Mouse (Mus musculus) kidney, embryonic 16.5 days (tissue): ENCODE data around the gene Pkd1. TPM values are rescaled to one million over a fixed set of nuclear protein-coding genes. Genes with fewer than 3 reads are reported as not detected.

Experiments used
- ATAC-seq: fragments of 200-750 bp; cut with Nextera tagmentation; 2 replicates; pipeline ENCODE4 v1.8.0; 2017; ENCODE audit warnings: moderate TSS enrichment; ENCODE audit not compliant: low FRiP score, low TSS enrichment
- H3K27ac ChIP-seq: fragments of 300-500 bp; sonication (generic); 2 replicates; pipeline ENCODE4 v1.5.1; 2014; ENCODE audit warnings: low read length
- H3K27me3 ChIP-seq: fragments of 300-500 bp; sonication (generic); 2 replicates; pipeline ENCODE4 v1.6.1; 2014; ENCODE audit warnings: low read length, control low read depth, mixed read lengths; ENCODE audit not compliant: insufficient read depth
- H3K36me3 ChIP-seq: fragments of 300-500 bp; sonication (generic); 2 replicates; pipeline ENCODE4 v1.6.1; 2014; ENCODE audit warnings: low read length, control low read depth, mixed read lengths; ENCODE audit not compliant: insufficient read depth
- H3K4me1 ChIP-seq: fragments of 300-500 bp; sonication (generic); 2 replicates; pipeline ENCODE4 v1.6.1; 2014; ENCODE audit warnings: low read length, control low read depth, mixed read lengths; ENCODE audit not compliant: insufficient read depth
- H3K4me2 ChIP-seq: fragments of 300-500 bp; sonication (generic); replicated peaks from 2 replicates; pipeline ENCODE4 v1.6.1; 2014; ENCODE audit warnings: low read depth, low read length
- H3K4me3 ChIP-seq: fragments of 300-500 bp; sonication (generic); 2 replicates; pipeline ENCODE4 v1.5.1; 2014; ENCODE audit warnings: mild to moderate bottlenecking, low read length
- H3K9ac ChIP-seq: fragments of 300-500 bp; sonication (generic); replicated peaks from 2 replicates; pipeline ENCODE4 v1.6.1; 2014; ENCODE audit warnings: low read length
- H3K9me3 ChIP-seq: fragments of 300-500 bp; sonication (generic); 2 replicates; pipeline ENCODE4 v1.6.1; 2016; ENCODE audit warnings: low read length, control low read depth
- WGBS: fragments of 180-500 bp; shearing (Covaris S2); extraction: QIAGEN DNeasy Blood & Tissue Kit; methylation state at CpG from one replicate; pipeline ENCODE4 v1.1.7; 2014; 5-methylcytosine and 5-hydroxymethylcytosine counted together
- polyA plus RNA-seq: library from polyadenylated mRNA; unstranded; fragments of >200 nt; fragmentation: Nextera tagmentation; extraction: Ambion mirVana; gene quantifications from 2 replicates; pipeline ENCODE4 v1.2.1, GENCODE M21; 2015

Gene Pkd1
- polyA plus RNA-seq, 1 experiment from 2014 or later = 22.5 TPM

- Histone ChIP-seq H3K4me2 (no peak overlapping the region), H3K9ac (no peak overlapping the region), H3K9me3 (no peaks in the 10 kb centered on the region), H3K4me3 (no peak overlapping the region), H3K36me3 (peaks cover 76% of the 10 kb centered on the region), H3K27me3 (no peaks in the 10 kb centered on the region), H3K4me1 (no peaks in the 10 kb centered on the region), H3K27ac (no peak overlapping the region)
- ATAC-seq = no peak
- 86% methylated on average over 14 of the region's 14 CpGs for WGBS
These were observed 68.0 kb downstream of the Pkd1 start for GRCm38 (mm10) chr17:24617561-24618194.

GRCm38 (mm10) chr17:24625472-24625871 lies 75.8 kb downstream of the Pkd1 start:
- H3K27me3 ChIP-seq = no peaks in the 10 kb centered on the region
- ATAC-seq = no peak
- no peaks in the 10 kb centered on the region for H3K9me3 ChIP-seq
- no peak overlapping the region for H3K27ac ChIP-seq
- H3K4me3 ChIP-seq = no peak overlapping the region
- WGBS = 95% methylated on average over 8 of the region's 8 CpGs
- H3K4me2 ChIP-seq = no peak overlapping the region
- no peak overlapping the region for H3K9ac ChIP-seq
- H3K4me1 ChIP-seq = no peaks in the 10 kb centered on the region
- peaks cover 77% of the 10 kb centered on the region for H3K36me3 ChIP-seq

- Histone ChIP-seq H3K9me3 (no peaks in the 10 kb centered on the region), H3K36me3 (peaks cover 52% of the 10 kb centered on the region), H3K27me3 (no peaks in the 10 kb centered on the region), H3K4me2 (no peak overlapping the region), H3K4me3 (no peak overlapping the region), H3K9ac (no peak overlapping the region), H3K4me1 (peaks cover 16% of the 10 kb centered on the region), H3K27ac (no peak overlapping the region)
- 51% methylated on average over 5 of the region's 5 CpGs for WGBS
- ATAC-seq = no peak
These were observed 79.0 kb downstream of the Pkd1 start for GRCm38 (mm10) chr17:24628646-24629045.

GRCm38 (mm10) chr17:24630072-24630471 lies 80.4 kb downstream of the Pkd1 start:
- peaks cover 17% of the 10 kb centered on the region for H3K4me1 ChIP-seq
- H3K27ac ChIP-seq = no peak overlapping the region
- peaks cover 41% of the 10 kb centered on the region for H3K36me3 ChIP-seq
- ATAC-seq = no peak
- H3K9ac ChIP-seq = no peak overlapping the region
- H3K9me3 ChIP-seq = no peaks in the 10 kb centered on the region
- no peaks in the 10 kb centered on the region for H3K27me3 ChIP-seq
- no peak overlapping the region for H3K4me3 ChIP-seq
- H3K4me2 ChIP-seq = no peak overlapping the region
- 90% methylated on average over 14 of the region's 14 CpGs for WGBS

- peak within 1 kb of the TSS; percentile 93 for H3K27ac ChIP-seq
- no peaks in the 10 kb centered on the region for H3K9me3 ChIP-seq
- H3K36me3 ChIP-seq = peaks cover 27% of the 10 kb centered on the region
- under 1% methylated on average over 51 of the region's 51 CpGs for WGBS
- no peaks in the 10 kb centered on the region for H3K27me3 ChIP-seq
- peaks cover 17% of the 10 kb centered on the region for H3K4me1 ChIP-seq
- peak within 1 kb of the TSS; percentile 77 for H3K4me3 ChIP-seq
- H3K4me2 ChIP-seq = peak within 1 kb of the TSS; percentile 79
- peak; percentile 89 for ATAC-seq
- peak within 1 kb of the TSS; percentile 89 for H3K9ac ChIP-seq
These were observed 82.7 kb downstream of the Pkd1 start, which contains the start of the genes Tsc2 and Nthl1 for GRCm38 (mm10) chr17:24632167-24632812. Gene Tsc2 (minus strand): TSS chr17:24632630. Gene Nthl1 (plus strand): TSS chr17:24632680.

- H3K9ac ChIP-seq = peak overlapping the region; percentile 89
- peaks cover 21% of the 10 kb centered on the region for H3K36me3 ChIP-seq
- peak overlapping the region; percentile 93 for H3K27ac ChIP-seq
- peak; percentile 52 for ATAC-seq
- peak overlapping the region; percentile 79 for H3K4me2 ChIP-seq
- peak overlapping the region; percentile 77 for H3K4me3 ChIP-seq
- WGBS = 11% methylated on average over 22 of the region's 22 CpGs
- H3K4me1 ChIP-seq = peaks cover 17% of the 10 kb centered on the region
- H3K9me3 ChIP-seq = no peaks in the 10 kb centered on the region
- H3K27me3 ChIP-seq = no peaks in the 10 kb centered on the region
These were observed 83.3 kb downstream of the Pkd1 start for GRCm38 (mm10) chr17:24632813-24633449.

GRCm38 (mm10) chr17:24633831-24634230 lies 84.2 kb downstream of the Pkd1 start:
- peaks cover 20% of the 10 kb centered on the region for H3K36me3 ChIP-seq
- no peak for ATAC-seq
- no peaks in the 10 kb centered on the region for H3K27me3 ChIP-seq
- H3K4me1 ChIP-seq = peaks cover 24% of the 10 kb centered on the region
- H3K4me3 ChIP-seq = no peak overlapping the region
- no peak overlapping the region for H3K9ac ChIP-seq
- no peaks in the 10 kb centered on the region for H3K9me3 ChIP-seq
- WGBS = 97% methylated on average over 11 of the region's 11 CpGs
- H3K4me2 ChIP-seq = no peak overlapping the region
- 0 out of 2 replicates have a peak overlapping the region, but pooled peaks have one; percentile 93 for H3K27ac ChIP-seq

GRCm38 (mm10) chr17:24635024-24635423 lies 85.4 kb downstream of the Pkd1 start:
- H3K9me3 ChIP-seq = no peaks in the 10 kb centered on the region
- 67% methylated on average over 4 of the region's 4 CpGs for WGBS
- no peak overlapping the region for H3K4me3 ChIP-seq

GRCm38 (mm10) chr17:24635694-24636093 lies 86.1 kb downstream of the Pkd1 start:
- WGBS = 96% methylated on average over 5 of the region's 5 CpGs
- Histone ChIP-seq H3K9me3 (no peaks in the 10 kb centered on the region), H3K4me2 (no peak overlapping the region), H3K9ac (no peak overlapping the region), H3K27me3 (no peaks in the 10 kb centered on the region), H3K4me1 (peaks cover 34% of the 10 kb centered on the region), H3K36me3 (peaks cover 11% of the 10 kb centered on the region), H3K27ac (no peak overlapping the region), H3K4me3 (no peak overlapping the region)
- no peak for ATAC-seq

More at GRCm38 (mm10) chr17:24635024-24635423, 85.4 kb downstream of the Pkd1 start:
- Histone ChIP-seq H3K27me3 (no peaks in the 10 kb centered on the region), H3K9ac (no peak overlapping the region), H3K27ac (no peak overlapping the region), H3K4me1 (peaks cover 32% of the 10 kb centered on the region), H3K4me2 (no peak overlapping the region), H3K36me3 (peaks cover 11% of the 10 kb centered on the region)
- no peak for ATAC-seq
